15 mouse cellular contexts compared by ENCODE assay signal in the genomic region with DNA sequence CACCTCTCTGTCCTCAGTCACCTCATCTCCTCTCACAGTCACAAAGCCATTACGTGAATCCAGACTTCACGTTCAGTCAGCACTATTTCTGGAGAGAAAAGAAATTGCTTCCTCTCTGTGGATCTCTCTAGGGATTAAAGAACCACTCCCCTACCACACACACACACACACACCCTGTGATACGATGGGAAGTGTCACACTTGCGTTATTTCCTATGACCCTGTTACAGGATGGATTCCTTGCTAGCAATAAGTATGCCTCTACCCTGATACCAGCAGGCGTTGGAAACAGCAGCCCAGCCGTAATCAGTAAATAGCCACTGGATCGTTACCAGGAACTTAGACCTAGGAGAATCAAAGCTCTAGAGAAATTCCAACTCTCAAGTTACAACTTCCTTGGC. TPM values are rescaled to one million over a fixed set of nuclear protein-coding genes. Genes with fewer than 3 reads are reported as not detected.
A peak's percentile ranks its signal among the peaks of the same experiment; 100 is the strongest.
DNase-seq lines count a peak whose midpoint lies in the region; ATAC-seq lines count a peak whose summit lies in the region.
"Had no signal": no experiment of that assay in that cellular context is flagged by ENCODE, and none has a peak within 500 bp of the region (broad histone marks: within the 10 kb centered on the region; RNA-seq: fewer than 3 reads in every experiment).

No protein-coding gene starts in this region.

- WGBS in embryonic facial prominence, embryonic 14.5 days, result 24% methylated on average over 7 of the region's 7 CpGs
- 42% methylated on average over 7 of the region's 7 CpGs for WGBS in embryonic facial prominence, embryonic 10.5 days
- WGBS in heart, embryonic 13.5 days, result 15% methylated on average over 7 of the region's 7 CpGs
- 45% methylated on average over 7 of the region's 7 CpGs for WGBS in liver, embryonic 12.5 days (ENCODE audit: insufficient replicate concordance)

- no peak overlapping the region for H3K4me2 ChIP-seq in embryonic facial prominence, embryonic 14.5 days (ENCODE audit: low read depth, low read length)
- peak overlapping the region; percentile 33 for H3K4me2 ChIP-seq in heart, embryonic 13.5 days
- no peak overlapping the region for H3K4me2 ChIP-seq in liver, embryonic 12.5 days
- H3K4me2 ChIP-seq: liver, embryonic 15.5 days had no signal

- no peak overlapping the region for H3K27ac ChIP-seq in embryonic facial prominence, embryonic 14.5 days (replicated peaks; ENCODE audit: low read depth, low read length)
- no peak overlapping the region for H3K27ac ChIP-seq in embryonic facial prominence, embryonic 10.5 days (replicated peaks)
- H3K27ac ChIP-seq in heart, embryonic 13.5 days (replicated peaks), result no peak overlapping the region; the same call in 1 of the 2 replicates
- H3K27ac ChIP-seq in liver, embryonic 12.5 days, result no peak overlapping the region
- H3K27ac ChIP-seq: gastrocnemius, adult 2 months; hindbrain, embryonic 10.5 days; liver, embryonic 15.5 days had no signal

- H3K4me3 ChIP-seq in embryonic facial prominence, embryonic 14.5 days (ENCODE audit: low read depth, low read length), result no peak overlapping the region
- no peak overlapping the region for H3K4me3 ChIP-seq in embryonic facial prominence, embryonic 10.5 days
- H3K4me3 ChIP-seq in heart, embryonic 13.5 days, result no peak overlapping the region
- no peak overlapping the region for H3K4me3 ChIP-seq in liver, embryonic 12.5 days
- H3K4me3 ChIP-seq: gastrocnemius, adult 2 months; hindbrain, embryonic 10.5 days; liver, embryonic 15.5 days had no signal

- DNase-seq in embryonic facial prominence, embryonic 14.5 days (ENCODE audit: low spot score), result peak; percentile 39
- DNase-seq in embryonic facial prominence, embryonic 10.5 days (ENCODE audit: low spot score), result no peak
- peak; percentile 82 for DNase-seq in adipocyte (ENCODE audit: low spot score)
- DNase-seq in kidney, adult 9 months, result peak; percentile 62
- DNase-seq in thymus, postnatal 14 days, result no peak
- DNase-seq: gastrocnemius, adult 2 months; right cerebral cortex, adult 18-20 months; thymus, postnatal 4 days had no signal

- no peak overlapping the region for H3K9ac ChIP-seq in embryonic facial prominence, embryonic 14.5 days (ENCODE audit: low read depth, low read length)
- H3K9ac ChIP-seq in heart, embryonic 13.5 days, result no peak overlapping the region
- no peak overlapping the region for H3K9ac ChIP-seq in liver, embryonic 12.5 days
- H3K9ac ChIP-seq: liver, embryonic 15.5 days had no signal

- H3K36me3 ChIP-seq in embryonic facial prominence, embryonic 14.5 days (ENCODE audit: control insufficient read depth, insufficient read depth, low read length), result no peaks in the 10 kb centered on the region
- H3K36me3 ChIP-seq in embryonic facial prominence, embryonic 10.5 days (replicated peaks), result no peaks in the 10 kb centered on the region
- no peaks in the 10 kb centered on the region for H3K36me3 ChIP-seq in heart, embryonic 13.5 days
- H3K36me3 ChIP-seq in liver, embryonic 12.5 days, result no peaks in the 10 kb centered on the region
- H3K36me3 ChIP-seq: hindbrain, embryonic 10.5 days; liver, embryonic 15.5 days had no signal

- H3K9me3 ChIP-seq in embryonic facial prominence, embryonic 14.5 days (ENCODE audit: control insufficient read depth, low read length), result no peaks in the 10 kb centered on the region
- H3K9me3 ChIP-seq in embryonic facial prominence, embryonic 10.5 days, result no peaks in the 10 kb centered on the region
- no peaks in the 10 kb centered on the region for H3K9me3 ChIP-seq in heart, embryonic 13.5 days
- H3K9me3 ChIP-seq in liver, embryonic 12.5 days (replicated peaks), result no peaks in the 10 kb centered on the region
- H3K9me3 ChIP-seq: hindbrain, embryonic 10.5 days; liver, embryonic 15.5 days had no signal

- H3K4me1 ChIP-seq in embryonic facial prominence, embryonic 14.5 days (ENCODE audit: control insufficient read depth, insufficient read depth, low read length), result no peaks in the 10 kb centered on the region; the same call in none of the 2 replicates
- peaks cover 33% of the 10 kb centered on the region for H3K4me1 ChIP-seq in embryonic facial prominence, embryonic 10.5 days
- H3K4me1 ChIP-seq in heart, embryonic 13.5 days, result peaks cover 18% of the 10 kb centered on the region
- peaks cover 7% of the 10 kb centered on the region for H3K4me1 ChIP-seq in liver, embryonic 12.5 days

- H3K27me3 ChIP-seq in embryonic facial prominence, embryonic 14.5 days (replicated peaks; ENCODE audit: control insufficient read depth, insufficient read depth, low read length), result no peaks in the 10 kb centered on the region
- H3K27me3 ChIP-seq in embryonic facial prominence, embryonic 10.5 days (replicated peaks; ENCODE audit: low read depth, poor library complexity, severe bottlenecking), result peaks cover 23% of the 10 kb centered on the region
- no peaks in the 10 kb centered on the region; the same call in 1 of the 2 replicates for H3K27me3 ChIP-seq in heart, embryonic 13.5 days (replicated peaks)
- peaks cover 36% of the 10 kb centered on the region for H3K27me3 ChIP-seq in liver, embryonic 12.5 days (replicated peaks)

- no peak; the same call in 1 of the 2 replicates for ATAC-seq in embryonic facial prominence, embryonic 14.5 days (ENCODE audit: low read depth)
- no peak for ATAC-seq in heart, embryonic 13.5 days (ENCODE audit: extremely low read depth, insufficient number of reproducible peaks, low FRiP score, low TSS enrichment)
- ATAC-seq in cerebellum, adult (ENCODE audit: insufficient number of reproducible peaks, low FRiP score, low TSS enrichment), result no peak
- ATAC-seq in liver, embryonic 12.5 days, result no peak
- ATAC-seq: forebrain, embryonic 14.5 days; inflammation-experienced regulatory T-cells, adult 6 months had no signal

RNA-seq across cellular contexts. Expression of a gene that starts 3.6 kb away (rescaled TPM):
- polyA plus RNA-seq in embryonic facial prominence, embryonic 14.5 days (2014; fragmentation: Nextera tagmentation; extraction: Ambion mirVana), result 50.5 and 52.8 TPM in 2 replicates
- 63.8 and 64.9 TPM in 2 replicates for polyA plus RNA-seq in embryonic facial prominence, embryonic 10.5 days (2016; fragmentation: Nextera tagmentation; extraction: Ambion mirVana)
- 60.5 and 70.6 TPM in 2 replicates for polyA plus RNA-seq in heart, embryonic 13.5 days (2015; fragmentation: Nextera tagmentation; extraction: Ambion mirVana)
- polyA plus RNA-seq in liver, embryonic 12.5 days (2016; fragmentation: Nextera tagmentation; extraction: Ambion mirVana), result 27.3 and 30.0 TPM in 2 replicates
- polyA plus RNA-seq: inflammation-experienced regulatory T-cells, adult 6 months had no signal

Comparison
In these comparisons a context has a peak if more than half of its experiments do, and no peak if none do; other contexts are left out.
1. DNase-seq: peak in embryonic facial prominence, embryonic 14.5 days (single experiment), adipocyte (single experiment) and kidney, adult 9 months (single experiment); none in embryonic facial prominence, embryonic 10.5 days (single experiment) and thymus, postnatal 14 days (single experiment).